In the genomic region with DNA sequence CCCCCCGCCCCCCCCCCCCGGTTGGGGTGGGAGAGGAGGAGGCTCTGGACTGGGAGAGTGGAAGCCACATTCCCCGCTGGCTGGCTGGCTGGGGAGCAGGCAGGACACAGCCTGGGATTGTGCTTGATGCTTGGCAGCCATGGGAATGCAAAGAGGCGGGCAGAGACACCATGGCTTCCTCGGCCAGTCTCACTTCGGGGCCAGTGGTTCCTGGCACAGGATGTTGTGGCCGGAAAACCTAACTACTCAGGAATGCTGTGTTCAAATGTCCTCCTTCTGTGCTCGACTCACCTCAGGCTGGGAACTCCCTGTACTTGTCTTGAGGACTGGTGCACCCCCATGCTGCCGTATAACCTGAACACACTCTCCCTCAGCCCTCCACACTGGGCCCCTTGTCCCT, we compare ENCODE assay signal across 17 mouse cellular contexts. TPM values are rescaled to one million over a fixed set of nuclear protein-coding genes. Genes with fewer than 3 reads are reported as not detected.
DNase-seq lines count a peak whose midpoint lies in the region; ATAC-seq and TF ChIP-seq lines count a peak whose summit lies in the region.
"Had no signal": no experiment of that assay in that cellular context is flagged by ENCODE, and none has a peak within 500 bp of the region (broad histone marks: within the 10 kb centered on the region; RNA-seq: fewer than 3 reads in every experiment).

No protein-coding gene starts in this region.

- no peak for ATAC-seq in heart, embryonic 11.5 days (replicated peaks; ENCODE audit: insufficient number of reproducible peaks, low FRiP score, low TSS enrichment)
- no peak for ATAC-seq in stomach, embryonic 16.5 days (ENCODE audit: insufficient read depth, low FRiP score)
- ATAC-seq in stomach, postnatal 0 days (ENCODE audit: low FRiP score, low TSS enrichment) = no peak; the same call in 1 of the 2 replicates
- ATAC-seq: forebrain, embryonic 13.5 days had no signal

- DNase-seq in heart, postnatal 10 days = no peak
- DNase-seq in stomach, postnatal 0 days (ENCODE audit: low spot score) = no peak
- no peak for DNase-seq in thymus, postnatal 14 days
- no peak for DNase-seq in kidney, postnatal 14 days
- no peak for DNase-seq in adrenal gland, postnatal 36 days
- DNase-seq: adrenal gland, adult 2 months; cerebellum, postnatal 14 days; kidney, adult 18-20 months; kidney, postnatal 36 days; thymus, adult 18-20 months had no signal

- WGBS in heart, embryonic 11.5 days (ENCODE audit: insufficient replicate concordance) = 30% methylated on average over 7 of the region's 9 CpGs
- WGBS in stomach, embryonic 16.5 days = 37% methylated on average over 8 of the region's 9 CpGs
- 46% methylated on average over 7 of the region's 9 CpGs for WGBS in stomach, postnatal 0 days

- H3K36me3 ChIP-seq in heart, embryonic 11.5 days (ENCODE audit: control insufficient read depth, insufficient read depth, low read length) = no peaks in the 10 kb centered on the region
- H3K36me3 ChIP-seq in stomach, embryonic 16.5 days (ENCODE audit: control insufficient read depth, insufficient read depth, low read length) = no peaks in the 10 kb centered on the region
- no peaks in the 10 kb centered on the region for H3K36me3 ChIP-seq in stomach, postnatal 0 days (ENCODE audit: control insufficient read depth, insufficient read depth, low read length)
- H3K36me3 ChIP-seq: hindbrain, embryonic 15.5 days had no signal

- H3K4me2 ChIP-seq in heart, embryonic 11.5 days = no peak overlapping the region
- no peak overlapping the region for H3K4me2 ChIP-seq in stomach, embryonic 16.5 days (ENCODE audit: low read depth, low read length)
- no peak overlapping the region for H3K4me2 ChIP-seq in stomach, postnatal 0 days (replicated peaks; ENCODE audit: low read depth)
- H3K4me2 ChIP-seq: forebrain, embryonic 13.5 days; hindbrain, embryonic 15.5 days; midbrain, embryonic 11.5 days had no signal

- intact Hi-C loops in heart, postnatal 10 days (cut with DNase I) = no loop called here

- no peak for TF ChIP-seq EP300 in stomach, postnatal 0 days (optimal IDR thresholded peaks at IDR 0.05)

- no peak overlapping the region for H3K27ac ChIP-seq in heart, embryonic 11.5 days (ENCODE audit: low read depth, low read length)
- H3K27ac ChIP-seq in stomach, embryonic 16.5 days (ENCODE audit: low read length) = no peak overlapping the region
- no peak overlapping the region for H3K27ac ChIP-seq in stomach, postnatal 0 days (replicated peaks)
- peak overlapping the region; percentile 51 for H3K27ac ChIP-seq in embryonic fibroblast, embryonic 13.5 days (ENCODE audit: insufficient read depth, low read length)
- H3K27ac ChIP-seq: forebrain, embryonic 13.5 days; hindbrain, embryonic 15.5 days had no signal

- peak; percentile 43; the same call in 1 of the 2 replicates for TF ChIP-seq POLR2A in embryonic fibroblast, embryonic 13.5 days (IDR thresholded peaks at IDR 0.05; ENCODE audit: low read depth, low read length)

- H3K27me3 ChIP-seq in heart, embryonic 11.5 days (ENCODE audit: control insufficient read depth, insufficient read depth, low read length) = peaks cover 38% of the 10 kb centered on the region
- peaks cover 7% of the 10 kb centered on the region; the same call in 1 of the 2 replicates for H3K27me3 ChIP-seq in stomach, embryonic 16.5 days (ENCODE audit: control insufficient read depth, insufficient read depth, low read length)
- no peaks in the 10 kb centered on the region for H3K27me3 ChIP-seq in stomach, postnatal 0 days (ENCODE audit: control insufficient read depth, insufficient read depth, low read length)
- H3K27me3 ChIP-seq: CH12.LX had no signal

- no peak for TF ChIP-seq CTCF in stomach, postnatal 0 days (IDR thresholded peaks at IDR 0.05; ENCODE audit: low read depth)
- no peak for TF ChIP-seq CTCF in embryonic fibroblast, embryonic 13.5 days (IDR thresholded peaks at IDR 0.05; ENCODE audit: borderline replicate concordance, insufficient read depth, low read length)

- H3K4me1 ChIP-seq in heart, embryonic 11.5 days (ENCODE audit: control insufficient read depth, insufficient read depth, low read length) = peaks cover 12% of the 10 kb centered on the region; the same call in 1 of the 2 replicates
- H3K4me1 ChIP-seq in stomach, embryonic 16.5 days (ENCODE audit: control insufficient read depth, insufficient read depth, low read length) = peaks cover 5% of the 10 kb centered on the region
- H3K4me1 ChIP-seq in stomach, postnatal 0 days (replicated peaks; ENCODE audit: control insufficient read depth, insufficient read depth) = no peaks in the 10 kb centered on the region
- peaks cover 38% of the 10 kb centered on the region for H3K4me1 ChIP-seq in embryonic fibroblast, embryonic 13.5 days (ENCODE audit: control insufficient read depth, insufficient read depth, low read length)

- H3K4me3 ChIP-seq in heart, embryonic 11.5 days (ENCODE audit: low read depth, low read length) = no peak overlapping the region
- no peak overlapping the region for H3K4me3 ChIP-seq in stomach, embryonic 16.5 days (replicated peaks; ENCODE audit: low read length)
- H3K4me3 ChIP-seq in stomach, postnatal 0 days (ENCODE audit: low read depth, low read length) = no peak overlapping the region
- H3K4me3 ChIP-seq in embryonic fibroblast, embryonic 13.5 days (ENCODE audit: insufficient read depth, low read length) = no peak overlapping the region
- H3K4me3 ChIP-seq: forebrain, embryonic 13.5 days; hindbrain, embryonic 15.5 days had no signal

- H3K9me3 ChIP-seq in heart, embryonic 11.5 days (replicated peaks; ENCODE audit: control insufficient read depth, low read length) = no peaks in the 10 kb centered on the region
- no peaks in the 10 kb centered on the region for H3K9me3 ChIP-seq in stomach, embryonic 16.5 days (replicated peaks; ENCODE audit: control insufficient read depth, low read length)
- H3K9me3 ChIP-seq in stomach, postnatal 0 days (ENCODE audit: control insufficient read depth, low read length) = no peaks in the 10 kb centered on the region
- H3K9me3 ChIP-seq: forebrain, embryonic 13.5 days; hindbrain, embryonic 15.5 days had no signal

- peak overlapping the region; percentile 1; the same call in 1 of the 2 replicates for H3K9ac ChIP-seq in heart, embryonic 11.5 days (ENCODE audit: low read depth, low read length)
- H3K9ac ChIP-seq in stomach, embryonic 16.5 days (ENCODE audit: low read length) = 0 out of 2 replicates have a peak overlapping the region, but pooled peaks have one; percentile 13
- H3K9ac ChIP-seq in stomach, postnatal 0 days (ENCODE audit: low read length) = no peak overlapping the region
- H3K9ac ChIP-seq: forebrain, embryonic 13.5 days; hindbrain, embryonic 15.5 days had no signal

RNA-seq across cellular contexts. Expression of a gene that starts 5.6 kb away (rescaled TPM):
- polyA plus RNA-seq in heart, embryonic 11.5 days (2014; fragmentation: Nextera tagmentation; extraction: Ambion mirVana) = 6.3 and 6.8 TPM in 2 replicates
- total RNA-seq in heart, postnatal 10 days (2021) = 1 to 10 TPM; 5.2 to 6.8 TPM
- polyA plus RNA-seq in stomach, embryonic 16.5 days (2015; fragmentation: Nextera tagmentation; extraction: Ambion mirVana) = 10.5 and 11.3 TPM in 2 replicates
- 8.3 TPM in 2 replicates for polyA plus RNA-seq in stomach, postnatal 0 days (2015; fragmentation: Nextera tagmentation; extraction: Ambion mirVana)
- polyA plus RNA-seq in embryonic fibroblast, embryonic 13.5 days (2011; ENCODE audit: insufficient read length, low read depth, missing spikeins) = 37.9 and 56.4 TPM in 2 replicates
- total RNA-seq in adrenal gland, postnatal 36 days (2021) = 10 to 100 TPM in 1 of 2 experiments, 1 to 10 TPM in 1; 9.9 to 13.8 TPM

RNA-seq across cellular contexts. Expression of a gene that starts 6.3 kb away (rescaled TPM):
- 4.5 and 5.7 TPM in 2 replicates for polyA plus RNA-seq in heart, embryonic 11.5 days (2014; fragmentation: Nextera tagmentation; extraction: Ambion mirVana)
- total RNA-seq in heart, postnatal 10 days (2021) = 1 to 10 TPM; 6.0 to 6.8 TPM
- polyA plus RNA-seq in stomach, embryonic 16.5 days (2015; fragmentation: Nextera tagmentation; extraction: Ambion mirVana) = 19.4 and 19.5 TPM in 2 replicates
- polyA plus RNA-seq in stomach, postnatal 0 days (2015; fragmentation: Nextera tagmentation; extraction: Ambion mirVana) = 5.5 and 6.1 TPM in 2 replicates
- polyA plus RNA-seq in embryonic fibroblast, embryonic 13.5 days (2011; ENCODE audit: insufficient read length, low read depth, missing spikeins) = 124 and 241 TPM in 2 replicates
- total RNA-seq in adrenal gland, postnatal 36 days (2021) = 1 to 10 TPM; 3.3 to 3.5 TPM

RNA-seq across cellular contexts. Expression of a gene that starts 26.6 kb away (rescaled TPM):
- 99.8 and 109 TPM in 2 replicates for polyA plus RNA-seq in heart, embryonic 11.5 days (2014; fragmentation: Nextera tagmentation; extraction: Ambion mirVana)
- 10 to 100 TPM; 74.2 to 85.8 TPM for total RNA-seq in heart, postnatal 10 days (2021)
- 228 and 235 TPM in 2 replicates for polyA plus RNA-seq in stomach, embryonic 16.5 days (2015; fragmentation: Nextera tagmentation; extraction: Ambion mirVana)
- polyA plus RNA-seq in stomach, postnatal 0 days (2015; fragmentation: Nextera tagmentation; extraction: Ambion mirVana) = 135 and 150 TPM in 2 replicates
- polyA plus RNA-seq in embryonic fibroblast, embryonic 13.5 days (2011; ENCODE audit: insufficient read length, low read depth, missing spikeins) = 129 and 133 TPM in 2 replicates
- 100 to 1,000 TPM; 173 to 185 TPM for total RNA-seq in adrenal gland, postnatal 36 days (2021)

RNA-seq across cellular contexts. Expression of a gene that starts 27.4 kb away (rescaled TPM):
- polyA plus RNA-seq in heart, embryonic 11.5 days (2014; fragmentation: Nextera tagmentation; extraction: Ambion mirVana) = 41.8 and 43.3 TPM in 2 replicates
- 10 to 100 TPM; 32.9 to 35.6 TPM for total RNA-seq in heart, postnatal 10 days (2021)
- 66.5 and 72.3 TPM in 2 replicates for polyA plus RNA-seq in stomach, embryonic 16.5 days (2015; fragmentation: Nextera tagmentation; extraction: Ambion mirVana)
- polyA plus RNA-seq in stomach, postnatal 0 days (2015; fragmentation: Nextera tagmentation; extraction: Ambion mirVana) = 31.3 and 35.7 TPM in 2 replicates
- 56.3 and 60.8 TPM in 2 replicates for polyA plus RNA-seq in embryonic fibroblast, embryonic 13.5 days (2011; ENCODE audit: insufficient read length, low read depth, missing spikeins)
- 10 to 100 TPM; 51.8 to 58.4 TPM for total RNA-seq in adrenal gland, postnatal 36 days (2021)

RNA-seq across cellular contexts. Expression of a gene that starts 29.9 kb away (rescaled TPM):
- polyA plus RNA-seq in heart, embryonic 11.5 days (2014; fragmentation: Nextera tagmentation; extraction: Ambion mirVana) = 0.24 and 0.30 TPM in 2 replicates
- total RNA-seq in heart, postnatal 10 days (2021) = under 1 TPM; 0.22 to 0.55 TPM
- 6.0 and 6.4 TPM in 2 replicates for polyA plus RNA-seq in stomach, embryonic 16.5 days (2015; fragmentation: Nextera tagmentation; extraction: Ambion mirVana)
- 5.4 and 5.8 TPM in 2 replicates for polyA plus RNA-seq in stomach, postnatal 0 days (2015; fragmentation: Nextera tagmentation; extraction: Ambion mirVana)
- polyA plus RNA-seq in embryonic fibroblast, embryonic 13.5 days (2011; ENCODE audit: insufficient read length, low read depth, missing spikeins) = 0.25 and 0.84 TPM in 2 replicates
- 1 to 10 TPM; 2.0 to 2.9 TPM for total RNA-seq in adrenal gland, postnatal 36 days (2021)
